Mouse (Mus musculus): ENCODE measurements around the gene Tradd. TPM values are rescaled to one million over a fixed set of nuclear protein-coding genes. Genes with fewer than 3 reads are reported as not detected.
"Not testable (repeated sequence)": the region's sequence is repeated elsewhere in the genome, so short reads cannot be mapped to it uniquely, and the experiment has no call there.

The Tradd gene
- polyA plus RNA-seq, 1 experiment from 2014 or later = 14.3 TPM

DNA sequence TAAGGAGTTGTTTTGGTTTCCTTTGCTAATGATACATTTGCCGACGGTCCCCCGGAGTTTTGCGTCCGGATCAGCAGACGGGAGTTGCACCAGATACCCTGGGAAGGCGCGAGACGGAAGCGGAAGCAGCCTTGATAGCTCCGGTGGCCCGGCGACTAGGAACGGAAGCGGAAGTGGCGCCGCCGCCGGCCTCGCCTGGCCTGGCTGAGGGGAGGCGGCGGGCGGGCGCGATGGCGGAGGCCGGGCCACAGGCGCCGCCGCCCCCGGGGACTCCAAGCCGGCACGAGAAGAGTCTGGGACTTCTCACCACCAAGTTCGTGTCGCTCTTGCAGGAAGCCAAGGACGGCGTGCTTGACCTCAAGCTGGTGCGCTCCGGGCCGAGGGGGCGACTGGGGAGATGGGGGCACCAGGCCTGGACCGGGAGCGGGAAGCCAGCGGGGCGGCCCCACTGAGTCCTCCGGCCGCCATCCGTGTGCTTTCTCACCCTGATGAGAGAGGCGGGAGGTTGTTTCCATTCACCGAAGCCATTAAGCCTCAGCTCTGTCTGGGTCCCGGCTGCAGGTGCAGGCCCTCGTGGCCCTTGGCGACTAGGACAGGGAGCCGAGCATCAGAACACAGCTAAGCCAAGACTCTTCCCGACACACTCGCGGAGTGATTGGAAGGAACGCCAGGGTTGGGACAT, 33.2 kb upstream of the Tradd start, which contains the start of gene E2f4:
TSS of gene E2f4 (plus strand) at position 153 of the 682 bp plus-strand sequence.
- peaks cover 5% of the 10 kb centered on the region; the same call in 1 of the 2 replicates for H3K27me3 ChIP-seq (ENCODE audit: control insufficient read depth, insufficient read depth, low read length)
- peak; percentile 80 for ATAC-seq (replicated peaks; ENCODE audit: insufficient number of reproducible peaks, low FRiP score, low TSS enrichment)
- peak within 1 kb of the TSS; percentile 70 for H3K27ac ChIP-seq (ENCODE audit: low read depth, low read length)
- peak within 1 kb of the TSS; percentile 83 for H3K4me2 ChIP-seq
- H3K4me3 ChIP-seq (ENCODE audit: low read depth, low read length) = peak within 1 kb of the TSS; percentile 96
- H3K36me3 ChIP-seq (ENCODE audit: control insufficient read depth, insufficient read depth, low read length) = peaks cover 32% of the 10 kb centered on the region
- under 1% methylated on average over 57 of the region's 58 CpGs for WGBS (ENCODE audit: insufficient replicate concordance)
- no peaks in the 10 kb centered on the region for H3K9me3 ChIP-seq (replicated peaks; ENCODE audit: control insufficient read depth, low read length)
- H3K4me1 ChIP-seq (ENCODE audit: control insufficient read depth, insufficient read depth, low read length) = peaks cover 13% of the 10 kb centered on the region
- peak within 1 kb of the TSS; percentile 96 for H3K9ac ChIP-seq (ENCODE audit: low read depth, low read length)

DNA sequence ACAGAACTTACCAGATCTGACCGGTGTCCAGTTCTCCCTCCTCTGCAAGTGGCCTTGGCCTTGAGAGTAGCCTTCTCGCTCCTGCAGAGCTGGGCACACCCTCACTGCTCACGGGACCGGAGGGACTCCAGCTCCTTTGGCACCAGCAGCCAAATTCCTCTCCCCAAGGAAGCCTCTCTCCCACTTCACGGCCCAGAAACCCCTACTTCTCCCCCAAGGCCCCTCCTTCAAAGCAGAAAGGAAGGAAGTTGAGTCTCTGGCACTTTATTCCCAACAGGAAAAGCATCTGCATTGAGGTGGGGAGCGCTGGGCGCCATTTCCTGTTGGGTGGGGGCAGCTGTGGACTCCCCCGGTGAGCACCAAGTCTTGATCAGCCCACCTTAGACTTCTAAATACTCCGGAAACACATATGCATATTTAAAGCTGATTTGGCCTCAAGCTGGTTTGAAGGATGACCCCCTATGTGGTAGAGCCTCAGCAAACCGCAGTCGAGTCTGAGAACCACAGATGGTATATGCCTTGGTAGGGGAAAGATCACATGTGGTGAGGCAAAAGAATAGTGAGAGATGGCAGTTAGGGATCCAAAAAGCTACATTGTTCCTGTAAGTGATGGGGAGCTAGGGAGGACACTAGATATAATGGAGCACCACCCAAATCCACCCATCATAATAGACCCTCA, 31.6 kb upstream of the Tradd start, which contains the start of gene Exoc3l:
TSS of gene Exoc3l (minus strand) at position 207 of the 679 bp plus-strand sequence.
- peak within 1 kb of the TSS; percentile 96 for H3K9ac ChIP-seq (ENCODE audit: low read depth, low read length)
- H3K27me3 ChIP-seq (ENCODE audit: control insufficient read depth, insufficient read depth, low read length) = peaks cover 5% of the 10 kb centered on the region; the same call in 1 of the 2 replicates
- H3K4me3 ChIP-seq (ENCODE audit: low read depth, low read length) = peak within 1 kb of the TSS; percentile 96
- WGBS (ENCODE audit: insufficient replicate concordance) = 45% methylated on average over 11 of the region's 11 CpGs
- H3K27ac ChIP-seq (ENCODE audit: low read depth, low read length) = peak within 1 kb of the TSS; percentile 2; the same call in 1 of the 2 replicates
- H3K4me1 ChIP-seq (ENCODE audit: control insufficient read depth, insufficient read depth, low read length) = peaks cover 13% of the 10 kb centered on the region
- H3K9me3 ChIP-seq (replicated peaks; ENCODE audit: control insufficient read depth, low read length) = no peaks in the 10 kb centered on the region
- H3K4me2 ChIP-seq = peak within 1 kb of the TSS; percentile 83
- peaks cover 18% of the 10 kb centered on the region for H3K36me3 ChIP-seq (ENCODE audit: control insufficient read depth, insufficient read depth, low read length)
- no peak for ATAC-seq (replicated peaks; ENCODE audit: insufficient number of reproducible peaks, low FRiP score, low TSS enrichment)

DNA sequence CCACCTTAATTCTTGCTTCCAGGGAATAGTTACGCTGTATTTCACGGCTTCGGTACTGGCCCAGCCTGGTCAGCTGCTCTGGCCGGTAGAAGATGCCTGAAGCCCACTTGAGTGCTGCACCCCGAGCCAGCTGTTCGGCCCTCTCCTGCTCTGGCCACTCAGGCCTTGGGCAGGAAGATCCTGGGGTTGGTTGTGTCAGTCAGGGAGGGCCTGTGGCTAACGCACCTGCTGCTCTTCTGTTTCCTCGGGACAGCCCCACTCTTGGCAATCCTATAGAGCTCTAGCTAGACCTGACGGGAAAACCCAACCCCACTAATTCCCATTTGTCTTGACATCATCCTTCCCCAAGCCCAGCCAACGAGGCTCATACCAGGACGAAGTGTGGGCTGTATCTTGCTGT, 30.8 kb upstream of the Tradd start:
- Histone ChIP-seq H3K27ac (ENCODE audit: low read depth, low read length) (peak overlapping the region; percentile 2; the same call in 1 of the 2 replicates), H3K4me2 (peak overlapping the region; percentile 28), H3K9me3 (replicated peaks; ENCODE audit: control insufficient read depth, low read length) (no peaks in the 10 kb centered on the region), H3K36me3 (ENCODE audit: control insufficient read depth, insufficient read depth, low read length) (peaks cover 10% of the 10 kb centered on the region), H3K4me1 (ENCODE audit: control insufficient read depth, insufficient read depth, low read length) (peaks cover 20% of the 10 kb centered on the region), H3K9ac (ENCODE audit: low read depth, low read length) (peak overlapping the region; percentile 44; the same call in 1 of the 2 replicates), H3K27me3 (ENCODE audit: control insufficient read depth, insufficient read depth, low read length) (peaks cover 11% of the 10 kb centered on the region), H3K4me3 (ENCODE audit: low read depth, low read length) (peak overlapping the region; percentile 20)
- 60% methylated on average over 11 of the region's 11 CpGs for WGBS (ENCODE audit: insufficient replicate concordance)
- no peak for ATAC-seq (replicated peaks; ENCODE audit: insufficient number of reproducible peaks, low FRiP score, low TSS enrichment)

DNA sequence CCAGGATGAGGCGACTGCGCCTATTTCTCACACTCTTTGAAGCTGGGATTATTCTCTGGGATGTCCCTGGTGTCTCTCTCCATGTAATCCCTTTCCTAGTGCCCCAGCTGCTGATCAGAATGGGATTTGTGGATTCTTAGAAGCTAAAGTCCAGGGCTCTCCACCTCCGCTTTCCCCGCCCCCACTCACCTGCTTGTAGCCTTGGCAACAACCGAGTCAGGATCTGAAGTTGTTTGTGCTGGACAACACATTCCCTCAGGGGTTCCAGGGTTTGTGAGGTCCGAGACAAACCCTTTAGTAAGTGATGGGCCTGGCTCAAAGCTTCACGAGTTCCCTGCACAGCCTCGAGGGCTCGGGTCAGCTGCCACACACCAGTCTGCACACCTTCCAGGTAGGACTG, 30.4 kb upstream of the Tradd start:
- Histone ChIP-seq H3K4me1 (ENCODE audit: control insufficient read depth, insufficient read depth, low read length) (peaks cover 24% of the 10 kb centered on the region), H3K27me3 (ENCODE audit: control insufficient read depth, insufficient read depth, low read length) (peaks cover 15% of the 10 kb centered on the region), H3K9me3 (replicated peaks; ENCODE audit: control insufficient read depth, low read length) (no peaks in the 10 kb centered on the region), H3K9ac (ENCODE audit: low read depth, low read length) (no peak overlapping the region), H3K4me2 (peak overlapping the region; percentile 28), H3K36me3 (ENCODE audit: control insufficient read depth, insufficient read depth, low read length) (peaks cover 6% of the 10 kb centered on the region; the same call in 1 of the 2 replicates), H3K27ac (ENCODE audit: low read depth, low read length) (no peak overlapping the region; the same call in 1 of the 2 replicates), H3K4me3 (ENCODE audit: low read depth, low read length) (no peak overlapping the region)
- ATAC-seq (replicated peaks; ENCODE audit: insufficient number of reproducible peaks, low FRiP score, low TSS enrichment) = no peak
- WGBS (ENCODE audit: insufficient replicate concordance) = 64% methylated on average over 9 of the region's 9 CpGs

DNA sequence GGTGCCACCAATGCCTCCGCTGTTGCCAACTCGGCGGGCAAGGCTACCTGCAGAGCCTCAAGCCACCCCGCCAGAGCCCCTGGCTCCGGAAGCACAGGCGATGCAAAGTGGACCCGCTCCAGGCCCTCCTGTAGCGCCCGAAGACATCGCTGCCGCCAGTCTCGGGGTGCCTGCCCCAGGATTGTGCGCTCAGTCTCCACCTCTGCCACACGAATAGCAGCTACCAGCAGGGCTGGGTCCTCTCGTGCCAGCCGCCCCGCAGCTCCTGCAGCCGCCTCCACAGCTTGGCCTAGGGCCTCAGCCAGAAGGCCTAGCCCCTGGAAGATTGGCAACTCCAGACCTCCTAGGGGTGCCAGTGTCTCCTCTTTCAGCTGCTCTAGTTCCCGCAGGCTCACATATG, 29.0 kb upstream of the Tradd start:
- Histone ChIP-seq H3K36me3 (ENCODE audit: control insufficient read depth, insufficient read depth, low read length) (no peaks in the 10 kb centered on the region), H3K4me3 (ENCODE audit: low read depth, low read length) (no peak overlapping the region), H3K4me1 (ENCODE audit: control insufficient read depth, insufficient read depth, low read length) (peaks cover 26% of the 10 kb centered on the region), H3K27me3 (ENCODE audit: control insufficient read depth, insufficient read depth, low read length) (peaks cover 16% of the 10 kb centered on the region), H3K4me2 (no peak overlapping the region), H3K9ac (ENCODE audit: low read depth, low read length) (no peak overlapping the region), H3K27ac (ENCODE audit: low read depth, low read length) (no peak overlapping the region), H3K9me3 (replicated peaks; ENCODE audit: control insufficient read depth, low read length) (no peaks in the 10 kb centered on the region)
- 48% methylated on average over 19 of the region's 19 CpGs for WGBS (ENCODE audit: insufficient replicate concordance)
- no peak for ATAC-seq (replicated peaks; ENCODE audit: insufficient number of reproducible peaks, low FRiP score, low TSS enrichment)

DNA sequence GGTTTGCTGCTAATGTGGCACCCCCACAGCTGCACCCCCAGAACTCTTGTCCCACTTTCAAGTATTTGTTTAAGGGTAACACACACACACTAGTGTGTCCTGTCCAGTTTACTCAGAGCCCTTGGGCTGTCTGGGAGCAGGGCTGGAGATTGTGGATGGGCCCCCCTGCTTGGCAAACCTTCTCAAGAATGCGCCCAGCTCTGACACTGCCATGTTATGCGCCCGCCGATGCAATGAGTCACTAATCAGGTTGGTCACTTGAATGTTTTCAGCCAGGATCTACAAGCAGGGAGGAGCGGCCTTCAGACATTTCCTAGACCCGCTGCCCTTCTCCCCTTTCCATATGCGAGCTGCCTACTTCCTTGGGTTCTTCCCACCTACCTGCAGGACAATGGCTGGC, 28.1 kb upstream of the Tradd start:
- Histone ChIP-seq H3K36me3 (ENCODE audit: control insufficient read depth, insufficient read depth, low read length) (no peaks in the 10 kb centered on the region), H3K9ac (ENCODE audit: low read depth, low read length) (no peak overlapping the region), H3K9me3 (replicated peaks; ENCODE audit: control insufficient read depth, low read length) (no peaks in the 10 kb centered on the region), H3K27ac (ENCODE audit: low read depth, low read length) (no peak overlapping the region), H3K27me3 (ENCODE audit: control insufficient read depth, insufficient read depth, low read length) (peaks cover 16% of the 10 kb centered on the region), H3K4me3 (ENCODE audit: low read depth, low read length) (no peak overlapping the region), H3K4me2 (no peak overlapping the region), H3K4me1 (ENCODE audit: control insufficient read depth, insufficient read depth, low read length) (peaks cover 26% of the 10 kb centered on the region)
- WGBS (ENCODE audit: insufficient replicate concordance) = 68% methylated on average over 7 of the region's 7 CpGs
- no peak for ATAC-seq (replicated peaks; ENCODE audit: insufficient number of reproducible peaks, low FRiP score, low TSS enrichment)

DNA sequence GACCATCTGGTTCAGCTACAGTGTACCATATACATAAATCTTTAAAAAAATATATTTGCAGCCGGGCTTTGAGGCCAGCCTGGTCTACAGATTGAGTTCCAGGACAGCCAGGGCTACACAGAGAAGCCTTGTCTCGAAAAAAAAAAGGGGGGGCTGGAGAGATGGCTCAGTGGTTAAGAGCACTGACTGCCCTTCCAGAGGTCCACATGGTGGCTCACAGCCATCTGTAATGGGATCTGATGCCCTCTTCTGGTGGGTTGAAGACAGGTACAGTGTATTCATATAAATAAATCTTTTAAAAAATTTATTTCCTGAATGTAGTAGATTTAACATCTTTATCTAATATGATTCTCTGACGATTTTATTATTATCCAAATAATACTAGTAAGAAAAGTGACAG, 27.4 kb upstream of the Tradd start:
- not testable (repeated sequence) for H3K9me3 ChIP-seq (replicated peaks; ENCODE audit: control insufficient read depth, low read length); H3K27ac ChIP-seq (ENCODE audit: low read depth, low read length); ATAC-seq (replicated peaks; ENCODE audit: insufficient number of reproducible peaks, low FRiP score, low TSS enrichment); H3K9ac ChIP-seq (ENCODE audit: low read depth, low read length); H3K4me2 ChIP-seq; H3K4me3 ChIP-seq (ENCODE audit: low read depth, low read length); H3K36me3 ChIP-seq (ENCODE audit: control insufficient read depth, insufficient read depth, low read length)
- WGBS (ENCODE audit: insufficient replicate concordance) = 62% methylated on average over 3 of the region's 3 CpGs
- Histone ChIP-seq H3K27me3 (ENCODE audit: control insufficient read depth, insufficient read depth, low read length) (peaks cover 16% of the 10 kb centered on the region), H3K4me1 (ENCODE audit: control insufficient read depth, insufficient read depth, low read length) (peaks cover 23% of the 10 kb centered on the region)

DNA sequence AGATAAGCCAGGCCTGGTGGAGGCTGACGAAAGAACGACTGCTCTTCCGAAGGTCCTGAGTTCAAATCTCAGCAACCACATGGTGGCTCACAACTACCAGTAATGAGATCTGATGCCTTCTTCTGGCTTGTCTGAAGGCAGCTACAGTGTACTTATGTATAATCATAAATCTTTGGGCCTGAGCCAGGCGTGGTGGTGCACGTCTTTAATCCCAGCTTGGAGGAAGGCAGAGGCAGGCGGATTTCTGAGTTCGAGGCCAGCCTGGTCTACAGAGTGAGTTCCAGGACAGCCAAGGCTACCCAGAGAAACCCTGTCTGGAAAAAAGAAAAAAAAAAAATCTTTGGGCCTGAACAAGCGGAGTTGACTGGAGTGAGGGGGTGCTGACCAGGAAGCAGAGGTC, 27.0 kb upstream of the Tradd start:
- 75% methylated on average over 8 of the region's 8 CpGs for WGBS (ENCODE audit: insufficient replicate concordance)
- not testable (repeated sequence) for H3K27ac ChIP-seq (ENCODE audit: low read depth, low read length); H3K4me2 ChIP-seq; ATAC-seq (replicated peaks; ENCODE audit: insufficient number of reproducible peaks, low FRiP score, low TSS enrichment); H3K4me3 ChIP-seq (ENCODE audit: low read depth, low read length); H3K9me3 ChIP-seq (replicated peaks; ENCODE audit: control insufficient read depth, low read length); H3K9ac ChIP-seq (ENCODE audit: low read depth, low read length); H3K36me3 ChIP-seq (ENCODE audit: control insufficient read depth, insufficient read depth, low read length)
- peaks cover 16% of the 10 kb centered on the region for H3K27me3 ChIP-seq (ENCODE audit: control insufficient read depth, insufficient read depth, low read length)
- peaks cover 20% of the 10 kb centered on the region for H3K4me1 ChIP-seq (ENCODE audit: control insufficient read depth, insufficient read depth, low read length)

Data from heart, embryonic 11.5 days (tissue).